Mouse (Mus musculus): Measurements from ENCODE around the gene Pcca.

The Pcca gene

DNA sequence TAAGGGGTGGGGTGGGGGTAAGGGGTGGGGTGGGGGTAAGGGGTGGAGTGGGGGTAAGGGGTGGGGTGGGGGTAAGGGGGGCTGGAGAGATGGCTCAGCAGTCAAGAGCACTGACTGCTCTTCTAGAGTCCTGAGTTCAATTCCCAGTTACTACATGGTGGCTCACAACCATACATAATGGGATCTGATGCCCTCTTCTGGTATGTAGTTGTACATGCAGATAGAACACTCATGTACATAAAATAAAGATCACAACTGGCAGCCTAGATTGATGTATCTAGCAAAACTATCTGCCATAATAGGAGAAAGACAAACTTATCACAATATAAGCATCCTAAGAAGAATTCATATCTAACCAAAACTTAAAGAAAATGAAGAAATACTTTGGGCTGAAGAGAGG lies 364.4 kb downstream of the Pcca start:
- no peak for DNase-seq

DNA sequence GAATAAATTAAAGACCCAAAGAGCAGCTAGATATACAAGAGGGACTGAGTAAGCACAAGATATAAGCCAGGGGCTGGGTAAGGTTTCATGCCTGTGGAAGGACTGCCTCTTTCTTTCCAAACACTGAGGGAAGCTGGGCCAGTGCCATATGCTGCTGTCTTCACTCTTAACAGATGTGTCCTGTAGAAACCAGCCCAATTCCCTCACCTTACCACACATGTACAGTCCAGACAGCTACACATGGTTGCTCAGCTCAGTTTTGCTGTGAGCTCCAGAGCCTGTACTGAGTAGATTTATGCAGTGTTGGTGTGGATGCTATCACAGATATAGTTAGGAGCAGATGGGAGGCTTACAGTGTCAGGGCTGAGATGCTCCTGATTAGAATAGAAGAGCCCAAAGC lies 366.6 kb downstream of the Pcca start:
- DNase-seq: no peak

DNA sequence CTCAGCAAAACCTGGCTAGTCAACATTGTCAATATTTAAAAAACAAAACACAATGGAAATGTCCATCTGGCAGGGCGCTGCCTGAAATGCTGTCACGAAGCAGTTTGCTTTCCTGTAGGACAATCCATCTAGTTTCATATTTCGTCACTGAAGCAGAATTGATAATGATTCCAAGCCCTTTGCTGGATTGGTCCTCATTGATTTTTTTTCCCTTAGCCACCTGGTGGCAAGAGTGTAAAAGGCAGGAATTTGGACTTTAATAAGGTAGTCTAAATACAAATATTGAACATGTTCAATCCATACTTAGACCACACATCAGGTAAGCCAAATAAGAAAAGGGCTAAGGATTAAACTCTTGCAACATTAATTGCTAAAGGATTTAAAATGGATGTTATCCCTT lies 367.1 kb downstream of the Pcca start:
- DNase-seq: no peak

DNA sequence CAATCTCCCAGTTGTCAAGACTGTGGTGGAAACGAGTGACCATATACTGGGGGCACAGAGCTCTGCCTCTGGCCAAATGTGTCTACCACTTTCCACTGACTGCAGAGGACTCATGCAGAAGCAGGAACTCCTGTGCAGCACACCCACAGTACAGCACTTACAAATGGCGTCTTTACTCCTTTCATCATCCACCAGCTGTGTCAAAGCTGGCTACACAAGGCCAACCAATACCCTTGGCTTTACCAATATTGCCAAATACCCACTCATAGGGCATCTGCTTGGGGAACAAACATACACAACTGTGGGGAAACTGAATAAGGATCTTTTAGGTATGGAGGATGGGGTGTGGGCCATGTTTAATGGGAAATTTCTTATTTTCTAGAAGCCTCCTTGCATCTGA lies 367.6 kb downstream of the Pcca start:
- DNase-seq: no peak

DNA sequence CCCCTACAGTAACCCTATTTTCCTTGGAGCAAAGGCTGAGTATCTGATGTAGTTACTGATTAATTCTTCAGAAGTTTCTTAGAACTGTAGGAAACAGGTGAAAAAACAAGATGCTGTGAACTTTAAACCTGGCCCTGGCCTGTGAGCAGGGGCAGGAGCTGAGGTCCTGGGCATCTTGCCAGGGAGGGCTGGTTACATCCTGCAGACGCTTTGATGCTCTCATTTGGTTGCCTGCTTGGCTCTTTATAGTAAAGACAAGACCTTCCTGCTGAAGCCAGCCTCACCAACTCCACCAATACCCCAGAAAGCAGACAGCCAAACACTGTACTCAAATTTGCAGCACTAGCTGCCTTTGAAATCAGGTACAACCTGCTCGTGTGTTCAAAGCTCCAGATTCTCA lies 368.0 kb downstream of the Pcca start:
- DNase-seq: peak; percentile 85

DNA sequence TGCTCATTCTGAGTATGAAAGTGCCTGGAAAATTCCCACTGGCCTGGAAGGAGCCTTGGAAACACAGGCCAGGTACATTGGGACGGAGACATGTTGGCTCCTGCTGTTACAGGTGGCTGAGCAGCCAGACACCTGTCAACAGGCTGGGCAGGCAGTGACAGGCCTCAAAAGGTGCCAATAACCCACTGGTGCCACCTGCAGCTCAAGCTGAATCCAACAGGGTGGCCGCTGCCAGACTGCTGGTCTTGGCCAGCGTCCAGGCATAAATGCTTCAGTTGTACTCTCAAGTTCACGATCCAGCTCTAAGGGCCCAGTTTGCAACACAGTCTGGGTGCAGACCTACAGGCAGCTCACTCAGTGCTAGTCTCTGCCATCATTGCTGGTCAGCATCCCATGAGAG lies 368.8 kb downstream of the Pcca start:
- peak; percentile 93 for DNase-seq

DNA sequence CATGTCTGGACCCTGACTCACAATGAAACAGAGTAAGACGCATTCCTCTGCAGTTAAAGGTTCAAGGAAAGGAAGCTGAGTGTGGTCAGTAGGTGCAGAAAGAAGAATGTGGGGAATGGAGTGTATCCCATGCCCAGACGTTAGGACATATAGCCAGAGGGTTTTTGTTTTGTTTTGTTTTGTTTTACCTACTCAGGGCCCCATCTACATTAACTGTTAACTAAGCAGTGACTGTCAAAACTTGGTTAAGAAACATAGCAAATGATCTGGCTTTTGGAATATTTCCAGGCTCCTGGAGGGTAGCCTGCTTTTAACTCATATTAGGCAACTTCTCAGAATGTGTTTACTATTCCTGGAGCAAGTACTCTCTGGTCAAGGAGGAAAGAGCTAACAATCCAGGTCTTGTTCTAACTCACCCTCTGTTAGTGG lies 369.8 kb downstream of the Pcca start:
- DNase-seq: peak; percentile 45

DNA sequence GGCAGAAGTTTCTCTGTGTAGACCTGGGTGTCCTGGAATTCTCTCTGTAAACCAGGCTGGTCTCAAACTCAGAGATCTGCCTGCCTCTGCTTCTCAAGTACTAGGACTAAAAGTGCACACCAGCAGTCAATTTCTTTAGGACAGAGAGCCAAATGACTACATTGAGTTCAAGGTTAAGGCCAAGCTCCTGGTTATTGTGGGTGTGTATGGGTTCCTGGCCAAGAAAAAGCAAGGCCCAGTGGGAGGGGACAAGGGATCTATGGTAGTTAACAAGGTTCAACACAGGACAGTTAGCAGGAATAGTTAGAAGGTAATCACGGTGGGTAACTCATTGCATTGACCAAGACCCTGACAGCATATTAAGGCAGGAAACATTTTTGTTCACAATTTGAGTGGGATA lies 370.9 kb downstream of the Pcca start:
- DNase-seq: no peak

DNA sequence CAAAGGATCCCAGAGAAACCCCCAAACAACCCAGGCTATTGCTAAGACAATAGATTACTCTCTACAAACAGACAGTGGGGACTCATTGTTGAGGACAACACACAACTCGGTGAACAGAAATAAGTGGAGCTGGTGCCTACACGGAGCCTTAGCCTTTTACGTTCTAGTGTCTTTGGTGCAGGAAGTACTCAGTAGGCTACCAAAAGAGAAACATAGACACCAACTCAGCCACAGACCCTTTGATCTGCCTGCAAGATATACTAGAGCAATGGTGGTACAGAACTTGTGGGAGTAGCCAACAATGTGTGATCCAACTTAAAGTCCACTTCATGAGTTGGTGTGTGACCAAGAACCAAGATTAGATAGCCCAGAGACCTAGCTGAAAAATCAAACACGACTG lies 374.0 kb downstream of the Pcca start:
- DNase-seq: no peak

DNA sequence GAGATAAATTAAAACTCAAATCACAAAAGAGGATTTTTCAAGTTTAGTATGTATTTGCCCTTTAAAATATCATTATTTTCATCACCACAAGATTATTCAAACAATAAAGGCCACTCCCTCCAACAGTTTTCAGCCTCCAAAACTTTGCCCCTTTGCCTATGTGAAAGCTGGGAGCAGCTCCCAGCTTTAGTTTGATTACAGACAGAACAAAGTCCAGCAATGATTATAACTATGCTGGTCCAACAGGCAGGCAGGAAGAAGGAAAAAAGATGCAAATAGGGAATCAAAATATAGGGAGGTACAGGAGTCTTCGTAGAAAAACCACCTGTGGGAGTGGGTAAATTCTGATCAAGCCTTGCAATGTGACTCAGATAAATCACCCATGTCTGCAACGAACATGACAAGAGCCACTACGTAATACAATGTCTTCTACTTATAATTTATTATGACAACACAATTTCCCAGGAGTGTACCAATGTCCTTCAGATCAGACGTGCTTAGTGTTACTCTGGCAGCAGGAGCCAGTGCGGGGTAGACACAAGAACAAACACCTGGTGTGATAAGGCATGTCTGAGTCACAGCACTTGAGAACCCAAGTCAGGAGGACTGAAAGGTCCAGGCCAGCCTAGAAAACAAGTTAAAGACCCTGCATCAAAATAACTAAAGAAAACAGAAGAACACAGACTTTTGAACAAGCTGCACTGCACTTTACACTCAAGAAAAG lies 375.4 kb downstream of the Pcca start:
- no peak for DNase-seq

DNA sequence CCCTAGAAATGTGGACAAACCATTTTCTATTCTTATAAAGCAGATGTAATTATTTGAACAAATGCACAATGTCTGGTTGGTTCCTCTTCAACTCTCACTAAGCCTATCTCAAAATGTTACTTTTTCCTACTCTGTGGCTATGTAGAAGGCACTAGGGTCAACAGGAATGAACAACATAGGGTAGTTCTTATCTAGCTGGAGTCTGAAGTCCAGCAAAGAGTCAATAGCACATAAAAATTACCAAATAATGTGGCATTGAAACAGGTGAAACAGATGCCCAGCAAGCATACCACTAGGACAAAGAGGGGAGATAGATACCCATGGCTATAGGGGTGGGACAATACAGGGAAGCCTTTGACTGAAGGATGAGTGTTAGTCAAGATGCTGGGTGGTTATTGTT lies 377.1 kb downstream of the Pcca start:
- DNase-seq: no peak

DNA sequence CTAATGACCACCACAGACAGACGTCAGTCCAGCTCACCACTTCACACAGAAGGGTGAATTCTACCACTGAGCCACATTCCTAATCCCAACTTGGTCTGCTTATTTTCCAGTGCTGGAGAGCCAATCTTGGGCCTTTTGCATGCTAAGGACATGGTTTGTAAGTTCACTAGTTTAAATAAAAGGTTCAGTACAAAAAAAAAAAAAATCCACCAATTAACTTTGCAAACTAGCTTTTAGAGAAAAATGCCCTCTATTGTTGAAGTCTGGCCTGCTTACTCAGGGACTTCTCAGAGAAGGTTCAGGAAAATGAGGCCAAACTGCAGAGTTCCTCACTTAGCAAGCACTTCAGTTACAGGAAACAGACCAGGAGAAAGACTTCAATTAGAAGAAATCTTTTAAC lies 378.0 kb downstream of the Pcca start:
- no peak for DNase-seq

DNA sequence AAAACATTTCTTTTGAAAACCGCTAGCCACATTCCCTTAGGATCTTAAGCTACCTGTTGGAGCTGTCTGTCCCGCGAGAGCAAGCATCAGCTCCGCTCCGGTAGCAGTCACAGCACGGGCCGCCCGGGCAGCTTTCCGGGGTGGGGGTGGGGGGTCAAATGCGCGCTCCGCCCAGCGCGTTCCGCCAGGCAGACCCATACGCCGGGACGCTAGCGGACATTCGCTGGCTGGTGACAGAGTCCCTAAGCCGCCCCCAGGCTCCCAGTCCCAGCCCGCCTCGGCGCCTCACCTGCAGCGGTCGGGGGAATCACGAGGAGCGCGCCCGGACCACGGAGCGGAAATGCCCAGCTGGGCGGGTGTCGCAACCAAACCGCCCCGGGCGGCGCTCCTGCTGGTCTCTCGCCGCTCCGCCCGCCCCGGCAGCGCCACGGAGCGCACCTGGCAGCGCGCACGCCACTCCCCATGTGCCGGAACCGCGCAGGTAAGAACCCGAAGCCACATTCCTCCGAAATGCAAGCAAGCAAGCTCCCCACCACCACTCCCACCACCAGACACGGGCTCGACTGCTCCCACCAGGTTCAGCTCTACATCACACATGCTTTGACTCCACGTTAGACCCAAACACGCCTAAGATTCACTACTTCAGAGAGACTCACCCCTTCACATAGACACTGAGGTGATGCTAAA lies 378.8 kb downstream of the Pcca start:
- peak; percentile 88 for DNase-seq

DNA sequence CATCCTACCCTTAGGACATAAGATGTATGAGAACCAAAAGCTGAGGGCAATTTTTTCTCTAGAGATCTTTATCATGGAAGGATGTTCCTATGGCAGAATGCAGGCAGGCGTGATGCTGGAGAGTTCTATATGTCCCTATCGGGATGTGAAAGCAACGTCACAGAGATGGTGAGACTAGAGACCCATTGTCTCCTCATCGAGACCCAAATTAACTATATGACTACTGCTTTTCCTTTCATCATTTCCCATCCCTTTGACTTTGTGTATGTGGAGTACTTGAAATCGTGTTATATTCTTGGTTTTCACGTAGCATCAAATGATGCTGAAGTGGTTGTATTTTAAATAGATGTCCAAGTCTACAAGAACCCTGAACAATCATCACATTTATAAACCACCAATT lies 379.5 kb downstream of the Pcca start, which contains the start of gene Ggact:
Gene Ggact, minus strand, starts transcription at position 101 of the 400 bp plus-strand sequence.
- DNase-seq: no peak

DNA sequence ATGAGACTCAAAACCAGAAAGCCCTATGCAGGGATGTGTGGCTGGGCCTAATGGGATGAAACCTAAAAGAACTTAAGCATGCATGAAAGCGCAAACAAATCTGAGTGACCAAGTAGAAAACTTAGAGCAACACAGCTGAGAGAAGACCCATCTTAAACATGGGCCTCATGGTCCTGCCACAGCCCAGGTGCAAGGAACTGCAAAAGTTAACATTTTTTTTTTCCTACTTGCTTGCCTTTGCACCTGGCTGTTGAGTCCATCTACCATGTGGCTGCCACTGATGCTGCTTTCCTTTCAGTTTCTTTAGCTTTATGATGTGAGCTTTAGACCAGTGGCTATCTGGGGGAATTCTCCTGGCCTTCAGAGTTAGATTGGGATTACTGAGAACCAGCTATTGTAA lies 383.6 kb downstream of the Pcca start:
- DNase-seq: no peak

DNA sequence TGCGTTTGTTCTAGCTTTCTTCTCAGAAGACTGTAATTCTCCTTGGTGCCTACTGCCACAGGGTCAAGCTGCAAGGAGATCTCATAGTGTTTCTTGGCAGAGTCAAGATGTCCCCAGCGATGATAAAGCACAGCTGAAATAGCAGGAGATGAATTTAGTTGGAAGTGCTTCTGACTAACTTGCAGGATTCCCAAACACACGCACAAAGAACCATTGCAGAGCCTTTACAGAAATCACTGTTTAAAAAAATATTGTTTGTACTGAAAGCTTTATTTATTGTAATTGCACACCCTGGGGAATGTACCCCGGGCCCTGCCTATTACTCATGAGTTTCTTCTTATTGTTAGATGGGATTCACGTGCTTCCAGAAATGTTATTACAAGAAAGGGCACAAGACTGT lies 385.9 kb downstream of the Pcca start:
- DNase-seq: no peak

DNA sequence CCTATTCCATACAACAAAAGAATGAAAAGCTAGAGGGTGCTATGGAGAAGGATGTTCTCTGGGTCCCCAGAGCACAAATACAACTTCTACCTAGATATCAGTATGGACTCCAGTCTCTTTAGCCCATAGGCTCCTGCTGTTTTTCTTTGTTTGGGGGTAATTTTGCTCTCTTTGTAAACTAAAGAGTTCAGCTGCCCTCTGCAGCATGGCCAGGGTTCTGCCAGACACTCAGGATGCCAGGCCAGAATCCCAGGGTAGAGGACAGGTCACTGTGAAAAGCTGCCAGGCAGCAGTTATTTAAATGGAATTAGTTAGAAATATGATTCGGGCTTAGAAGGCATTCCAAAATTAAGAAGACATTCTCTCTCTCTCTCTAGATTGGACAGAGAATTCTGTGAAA lies 402.3 kb downstream of the Pcca start:
- DNase-seq: no peak
